Mouse (Mus musculus): Measurements from ENCODE around the gene Elf1. TPM values are rescaled to one million over a fixed set of nuclear protein-coding genes. Genes with fewer than 3 reads are reported as not detected.

Elf1 gene
- total RNA-seq, 1 experiment from 2014 or later, result 169 TPM

GRCm38 (mm10) chr14:79536837-79537236 lies 55.8 kb downstream of the Elf1 start:
- ATAC-seq (replicated peaks; ENCODE audit: insufficient number of reproducible peaks, low FRiP score, low TSS enrichment, poor library complexity, severe bottlenecking), result no peak

GRCm38 (mm10) chr14:79537463-79537862 lies 56.5 kb downstream of the Elf1 start:
- ATAC-seq (replicated peaks; ENCODE audit: insufficient number of reproducible peaks, low FRiP score, low TSS enrichment, poor library complexity, severe bottlenecking), result peak; percentile 77

GRCm38 (mm10) chr14:79537921-79538320 lies 56.9 kb downstream of the Elf1 start:
- ATAC-seq (replicated peaks; ENCODE audit: insufficient number of reproducible peaks, low FRiP score, low TSS enrichment, poor library complexity, severe bottlenecking), result no peak

- ATAC-seq (replicated peaks; ENCODE audit: insufficient number of reproducible peaks, low FRiP score, low TSS enrichment, poor library complexity, severe bottlenecking), result no peak
These were observed 60.6 kb downstream of the Elf1 start for GRCm38 (mm10) chr14:79541606-79542005.

- peak; percentile 98 for ATAC-seq (replicated peaks; ENCODE audit: insufficient number of reproducible peaks, low FRiP score, low TSS enrichment, poor library complexity, severe bottlenecking)
These were observed 68.3 kb downstream of the Elf1 start for GRCm38 (mm10) chr14:79549343-79549742.

GRCm38 (mm10) chr14:79551929-79552328 lies 70.9 kb downstream of the Elf1 start:
- ATAC-seq (replicated peaks; ENCODE audit: insufficient number of reproducible peaks, low FRiP score, low TSS enrichment, poor library complexity, severe bottlenecking), result no peak

GRCm38 (mm10) chr14:79552854-79553253 lies 71.9 kb downstream of the Elf1 start:
- no peak for ATAC-seq (replicated peaks; ENCODE audit: insufficient number of reproducible peaks, low FRiP score, low TSS enrichment, poor library complexity, severe bottlenecking)

GRCm38 (mm10) chr14:79557796-79558195 lies 76.8 kb downstream of the Elf1 start:
- no peak for ATAC-seq (replicated peaks; ENCODE audit: insufficient number of reproducible peaks, low FRiP score, low TSS enrichment, poor library complexity, severe bottlenecking)

- peak; percentile 70; the same call in 1 of the 2 replicates for ATAC-seq (replicated peaks; ENCODE audit: insufficient number of reproducible peaks, low FRiP score, low TSS enrichment, poor library complexity, severe bottlenecking)
These were observed 81.8 kb downstream of the Elf1 start for GRCm38 (mm10) chr14:79562745-79563144.

GRCm38 (mm10) chr14:79564784-79565183 lies 83.8 kb downstream of the Elf1 start:
- ATAC-seq (replicated peaks; ENCODE audit: insufficient number of reproducible peaks, low FRiP score, low TSS enrichment, poor library complexity, severe bottlenecking), result no peak

- ATAC-seq (replicated peaks; ENCODE audit: insufficient number of reproducible peaks, low FRiP score, low TSS enrichment, poor library complexity, severe bottlenecking), result no peak
These were observed 92.6 kb downstream of the Elf1 start for GRCm38 (mm10) chr14:79573482-79574191.

- ATAC-seq (replicated peaks; ENCODE audit: insufficient number of reproducible peaks, low FRiP score, low TSS enrichment, poor library complexity, severe bottlenecking), result no peak
These were observed 93.4 kb downstream of the Elf1 start for GRCm38 (mm10) chr14:79574361-79574760.

GRCm38 (mm10) chr14:79583526-79584245 lies 102.7 kb downstream of the Elf1 start:
- no peak for ATAC-seq (replicated peaks; ENCODE audit: insufficient number of reproducible peaks, low FRiP score, low TSS enrichment, poor library complexity, severe bottlenecking)

- no peak for ATAC-seq (replicated peaks; ENCODE audit: insufficient number of reproducible peaks, low FRiP score, low TSS enrichment, poor library complexity, severe bottlenecking)
These were observed 105.6 kb downstream of the Elf1 start for GRCm38 (mm10) chr14:79586499-79587138.

- peak; percentile 94 for ATAC-seq (replicated peaks; ENCODE audit: insufficient number of reproducible peaks, low FRiP score, low TSS enrichment, poor library complexity, severe bottlenecking)
These were observed 106.3 kb downstream of the Elf1 start, which contains the start of gene Sugt1 for GRCm38 (mm10) chr14:79587139-79587851. Gene Sugt1, plus strand, starts transcription at chr14:79587691.

- ATAC-seq (replicated peaks; ENCODE audit: insufficient number of reproducible peaks, low FRiP score, low TSS enrichment, poor library complexity, severe bottlenecking), result no peak
These were observed 106.8 kb downstream of the Elf1 start for GRCm38 (mm10) chr14:79587852-79588229.

GRCm38 (mm10) chr14:79588534-79588951 lies 107.5 kb downstream of the Elf1 start:
- no peak for ATAC-seq (replicated peaks; ENCODE audit: insufficient number of reproducible peaks, low FRiP score, low TSS enrichment, poor library complexity, severe bottlenecking)

- ATAC-seq (replicated peaks; ENCODE audit: insufficient number of reproducible peaks, low FRiP score, low TSS enrichment, poor library complexity, severe bottlenecking), result no peak
These were observed 108.4 kb downstream of the Elf1 start for GRCm38 (mm10) chr14:79589401-79589800.

- ATAC-seq (replicated peaks; ENCODE audit: insufficient number of reproducible peaks, low FRiP score, low TSS enrichment, poor library complexity, severe bottlenecking), result no peak
These were observed 109.9 kb downstream of the Elf1 start for GRCm38 (mm10) chr14:79590916-79591315.

Data from monocyte, adult 5-6 weeks (primary cell).